Mouse (Mus musculus): ENCODE measurements around the gene Dip2c. TPM values are rescaled to one million over a fixed set of nuclear protein-coding genes. Genes with fewer than 3 reads are reported as not detected.

Dip2c gene
- 10 to 100 TPM; 10.8 to 11.4 TPM for total RNA-seq (2021)
- long read RNA-seq, experiment 1, partial matches to known transcripts = 3 of 7 reads
- long read RNA-seq, experiment 1, other reads (novel, unspliced or antisense) = 4 of 7 reads
- long read RNA-seq, experiment 2, partial matches to known transcripts = 1 of 6 reads
- long read RNA-seq, experiment 2, other reads (novel, unspliced or antisense) = 5 of 6 reads

DNA sequence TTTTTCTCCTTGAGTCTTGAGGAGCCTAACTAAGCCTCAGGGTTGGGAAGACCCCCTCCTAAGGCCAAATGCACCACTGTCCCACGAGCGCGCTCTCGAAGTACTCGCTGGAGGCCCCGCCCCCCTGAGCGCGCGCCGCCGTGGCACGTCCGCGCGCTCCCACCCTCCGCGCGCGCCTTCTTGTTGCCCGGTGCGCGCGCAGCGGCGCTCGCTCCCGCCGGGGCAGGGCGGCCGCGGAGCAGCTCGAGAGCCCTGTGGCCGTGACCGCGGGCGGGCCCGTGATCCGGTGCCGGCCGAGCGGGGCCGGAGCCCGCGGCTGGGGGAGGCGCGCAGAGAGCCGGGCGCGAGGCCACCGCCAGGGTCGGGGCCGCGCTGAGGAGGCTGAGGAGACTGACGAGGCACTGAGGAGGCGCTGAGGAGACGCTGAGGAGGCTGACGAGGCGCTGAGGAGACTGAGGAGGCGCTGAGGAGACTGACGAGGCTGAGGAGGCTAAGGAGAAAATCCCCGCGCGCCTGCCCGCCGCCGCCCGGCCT, at the start of gene Dip2c:
Gene Dip2c, plus strand, starts transcription at position 207 of the 534 bp plus-strand sequence.
- DNase-seq (ENCODE audit: low spot score) = peak; percentile 84

DNA sequence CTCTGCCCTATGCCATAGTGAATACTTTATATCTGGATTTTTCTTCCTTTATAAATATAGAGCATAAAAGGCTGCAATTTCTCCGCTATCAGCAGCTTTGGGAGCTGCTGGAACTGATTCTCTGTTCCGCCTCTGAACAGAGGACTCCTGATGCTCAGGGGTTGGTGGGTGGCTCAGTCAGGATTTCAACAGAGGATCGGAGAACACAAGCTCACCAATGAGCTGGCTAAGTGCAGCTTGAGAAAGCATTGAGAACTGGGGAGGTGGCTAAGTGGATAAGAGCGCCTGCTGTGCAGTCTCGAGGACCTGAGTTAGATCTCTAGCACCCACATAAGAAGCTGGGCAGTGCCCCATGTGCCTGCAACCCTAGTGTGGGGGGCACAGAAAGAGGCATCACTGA, 49.2 kb upstream of the Dip2c start:
- DNase-seq (ENCODE audit: low spot score) = no peak

DNA sequence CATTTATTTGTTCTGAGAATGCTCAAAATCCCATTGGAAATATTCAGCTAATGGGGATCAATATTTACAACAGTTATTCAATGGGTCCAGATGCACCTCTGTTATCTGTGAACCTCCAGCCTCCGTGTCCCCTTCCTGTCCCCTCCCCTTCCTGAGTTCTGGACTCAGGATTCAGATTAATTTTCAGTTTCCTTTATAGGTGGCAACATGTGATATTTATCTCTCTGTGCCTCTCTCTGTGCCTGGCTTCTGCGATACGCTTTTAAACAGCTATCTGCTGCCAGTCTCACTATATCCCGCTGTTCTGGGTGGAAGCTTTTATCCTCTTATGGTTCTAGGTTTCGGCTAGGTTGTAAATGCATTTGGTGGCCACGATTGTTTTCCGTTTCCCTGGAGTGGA, 38.8 kb upstream of the Dip2c start:
- no peak for DNase-seq (ENCODE audit: low spot score)

GRCm38 (mm10) chr13:9239127-9239526, 37.2 kb upstream of the Dip2c start:
- no peak for DNase-seq (ENCODE audit: low spot score)

- DNase-seq (ENCODE audit: low spot score) = no peak
These were observed 36.6 kb upstream of the Dip2c start for GRCm38 (mm10) chr13:9239631-9240236.

GRCm38 (mm10) chr13:9261748-9262147, 14.6 kb upstream of the Dip2c start:
- no peak for DNase-seq (ENCODE audit: low spot score)

GRCm38 (mm10) chr13:9265516-9265915, 10.8 kb upstream of the Dip2c start:
- DNase-seq (ENCODE audit: low spot score) = no peak

- DNase-seq (ENCODE audit: low spot score) = no peak
These were observed 710 bp downstream of the Dip2c start for GRCm38 (mm10) chr13:9276856-9277620.

GRCm38 (mm10) chr13:9277621-9277960, 1.3 kb downstream of the Dip2c start:
- DNase-seq (ENCODE audit: low spot score) = no peak

- no peak for DNase-seq (ENCODE audit: low spot score)
These were observed 2.3 kb downstream of the Dip2c start for GRCm38 (mm10) chr13:9278636-9279035.

GRCm38 (mm10) chr13:9283050-9283449, 6.7 kb downstream of the Dip2c start:
- no peak for DNase-seq (ENCODE audit: low spot score)

- no peak for DNase-seq (ENCODE audit: low spot score)
These were observed 13.6 kb downstream of the Dip2c start for GRCm38 (mm10) chr13:9289916-9290315.

- no peak for DNase-seq (ENCODE audit: low spot score)
These were observed 20.0 kb downstream of the Dip2c start for GRCm38 (mm10) chr13:9296285-9296684.

GRCm38 (mm10) chr13:9297266-9297665, 20.9 kb downstream of the Dip2c start:
- no peak for DNase-seq (ENCODE audit: low spot score)

- DNase-seq (ENCODE audit: low spot score) = no peak
These were observed 21.4 kb downstream of the Dip2c start for GRCm38 (mm10) chr13:9297689-9298088.

DNA sequence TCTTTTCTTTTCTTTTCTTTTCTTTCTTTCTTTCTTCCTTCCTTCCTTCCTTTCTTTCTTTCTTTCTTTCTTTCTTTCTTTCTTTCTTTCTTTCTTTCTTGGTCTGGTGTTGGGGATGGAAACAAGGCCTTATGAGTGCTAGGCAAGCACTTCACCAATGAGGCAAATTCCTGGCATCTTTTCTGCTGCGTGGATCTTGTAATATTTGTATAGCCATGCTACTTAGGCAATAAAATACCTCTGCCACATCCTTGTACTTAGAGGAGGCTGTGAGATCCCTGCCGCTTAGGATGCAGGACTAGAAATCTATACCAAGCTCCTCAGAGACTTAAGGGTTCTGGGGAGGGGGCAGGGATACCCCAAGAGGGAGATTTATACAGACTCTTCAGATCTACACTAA, 23.3 kb downstream of the Dip2c start:
- no peak for DNase-seq (ENCODE audit: low spot score)

DNA sequence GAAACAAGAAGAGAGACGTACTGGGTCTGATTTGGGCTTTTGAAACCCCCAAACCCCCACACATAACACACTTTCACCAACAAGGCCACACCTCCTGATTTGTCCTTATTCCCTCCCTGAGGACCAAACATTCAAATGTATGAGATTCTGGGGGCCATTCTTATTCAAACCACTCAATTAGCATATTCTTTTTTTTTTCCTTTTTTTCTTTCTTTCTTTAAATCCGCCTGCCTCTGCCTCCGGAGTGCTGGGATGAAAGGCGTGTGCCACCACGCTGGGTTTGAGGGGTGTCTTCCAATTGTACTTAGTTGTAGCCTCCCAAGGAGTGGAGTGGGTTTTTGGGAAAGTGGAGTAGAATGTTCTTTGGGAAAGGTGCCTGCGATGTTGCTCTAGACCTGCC, 32.5 kb downstream of the Dip2c start:
- DNase-seq (ENCODE audit: low spot score) = no peak

GRCm38 (mm10) chr13:9310806-9311205, 34.5 kb downstream of the Dip2c start:
- DNase-seq (ENCODE audit: low spot score) = no peak

- no peak for DNase-seq (ENCODE audit: low spot score)
These were observed 36.6 kb downstream of the Dip2c start for GRCm38 (mm10) chr13:9312916-9313315.

DNA sequence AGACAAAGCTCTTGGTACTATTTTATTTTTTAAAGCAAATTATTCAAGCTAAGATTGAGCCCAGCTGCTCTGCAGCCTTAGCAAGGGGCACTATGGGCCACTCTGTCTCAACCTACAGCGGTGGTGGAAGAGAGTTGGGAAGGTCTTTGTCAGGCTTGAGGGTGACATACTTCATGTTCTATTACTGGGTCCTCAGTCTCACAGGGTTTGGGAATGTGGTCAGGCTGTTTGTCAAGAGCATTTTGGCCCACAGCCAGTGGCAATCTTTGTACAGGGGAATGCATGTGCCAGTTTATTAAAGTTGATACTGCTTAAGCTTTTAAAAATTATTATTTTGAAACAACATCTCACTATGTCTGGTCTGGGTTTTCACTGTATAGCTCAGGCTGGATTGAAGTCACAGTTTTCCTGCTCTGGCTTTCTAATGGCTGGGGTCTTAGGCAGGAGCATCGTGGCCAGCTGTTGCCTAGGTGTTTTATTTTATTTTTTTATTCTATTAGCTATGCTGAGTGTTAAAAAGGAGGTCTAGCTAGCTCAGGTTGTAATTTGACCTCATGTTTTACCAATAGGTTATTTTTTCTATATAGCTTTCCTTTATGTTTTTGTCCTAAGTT, 37.9 kb downstream of the Dip2c start:
- no peak for DNase-seq (ENCODE audit: low spot score)

- no peak for DNase-seq (ENCODE audit: low spot score)
These were observed 38.4 kb downstream of the Dip2c start for GRCm38 (mm10) chr13:9314713-9315112.

- DNase-seq (ENCODE audit: low spot score) = no peak
These were observed 43.4 kb downstream of the Dip2c start for GRCm38 (mm10) chr13:9319745-9320144.

Measured in gastrocnemius, adult 18-20 months (tissue).